Mouse (Mus musculus): ENCODE measurements around the gene Asb10. TPM values are rescaled to one million over a fixed set of nuclear protein-coding genes. Genes with fewer than 3 reads are reported as not detected.
A peak's percentile ranks its signal among the peaks of the same experiment; 100 is the strongest.

Asb10 gene
- 0.09 and 0.11 TPM in 2 replicates for polyA plus RNA-seq (2015; fragmentation: Nextera tagmentation; extraction: Ambion mirVana)

GRCm38 (mm10) chr5:24540387-24541143 lies at the start of gene Asb10:
Gene Asb10, minus strand, starts transcription at chr5:24540978.
- H3K9ac ChIP-seq (replicated peaks; ENCODE audit: low read depth, low read length): no peak within 1 kb of the TSS
- H3K36me3 ChIP-seq (ENCODE audit: control insufficient read depth, insufficient read depth): no peaks in the 10 kb centered on the region
- H3K4me1 ChIP-seq (replicated peaks; ENCODE audit: control insufficient read depth, insufficient read depth, low read length): 0 out of 2 replicates have a peak, but pooled peaks cover 2% of the 10 kb centered on the region
- H3K4me2 ChIP-seq (ENCODE audit: low read length): no peak within 1 kb of the TSS
- H3K9me3 ChIP-seq (ENCODE audit: control insufficient read depth, low read length): no peaks in the 10 kb centered on the region
- 54% methylated on average over 14 of the region's 14 CpGs for WGBS
- no peak within 1 kb of the TSS for H3K4me3 ChIP-seq (replicated peaks; ENCODE audit: low read length)
- H3K27me3 ChIP-seq (replicated peaks; ENCODE audit: control insufficient read depth, insufficient read depth, low read length): no peaks in the 10 kb centered on the region
- H3K27ac ChIP-seq (ENCODE audit: low read length): no peak within 1 kb of the TSS
- no peak for ATAC-seq

- Histone ChIP-seq H3K4me3 (replicated peaks; ENCODE audit: low read length) (no peak overlapping the region), H3K36me3 (ENCODE audit: control insufficient read depth, insufficient read depth) (peaks cover 22% of the 10 kb centered on the region), H3K9ac (replicated peaks; ENCODE audit: low read depth, low read length) (no peak overlapping the region), H3K27ac (ENCODE audit: low read length) (no peak overlapping the region), H3K9me3 (ENCODE audit: control insufficient read depth, low read length) (no peaks in the 10 kb centered on the region), H3K27me3 (replicated peaks; ENCODE audit: control insufficient read depth, insufficient read depth, low read length) (no peaks in the 10 kb centered on the region), H3K4me2 (ENCODE audit: low read length) (no peak overlapping the region), H3K4me1 (replicated peaks; ENCODE audit: control insufficient read depth, insufficient read depth, low read length) (peaks cover 27% of the 10 kb centered on the region)
- no peak for ATAC-seq
- WGBS: 85% methylated on average over 20 of the region's 20 CpGs
Observed at GRCm38 (mm10) chr5:24589511-24590500, 49.0 kb upstream of the Asb10 start.

- no peaks in the 10 kb centered on the region for H3K27me3 ChIP-seq (replicated peaks; ENCODE audit: control insufficient read depth, insufficient read depth, low read length)
- H3K36me3 ChIP-seq (ENCODE audit: control insufficient read depth, insufficient read depth): peaks cover 5% of the 10 kb centered on the region
- 25% methylated on average over 4 of the region's 4 CpGs for WGBS
- no peak for ATAC-seq
- H3K9ac ChIP-seq (replicated peaks; ENCODE audit: low read depth, low read length): peak overlapping the region; percentile 86
- peak overlapping the region; percentile 72 for H3K4me2 ChIP-seq (ENCODE audit: low read length)
- H3K27ac ChIP-seq (ENCODE audit: low read length): 0 out of 2 replicates have a peak overlapping the region, but pooled peaks have one; percentile 75
- peaks cover 26% of the 10 kb centered on the region for H3K4me1 ChIP-seq (replicated peaks; ENCODE audit: control insufficient read depth, insufficient read depth, low read length)
- H3K9me3 ChIP-seq (ENCODE audit: control insufficient read depth, low read length): no peaks in the 10 kb centered on the region
- H3K4me3 ChIP-seq (replicated peaks; ENCODE audit: low read length): peak overlapping the region; percentile 73
Observed at GRCm38 (mm10) chr5:24587200-24587577, 46.4 kb upstream of the Asb10 start.

- peak within 1 kb of the TSS; percentile 72 for H3K4me2 ChIP-seq (ENCODE audit: low read length)
- H3K4me3 ChIP-seq (replicated peaks; ENCODE audit: low read length): peak within 1 kb of the TSS; percentile 73
- no peaks in the 10 kb centered on the region for H3K9me3 ChIP-seq (ENCODE audit: control insufficient read depth, low read length)
- under 1% methylated on average over 43 of the region's 43 CpGs for WGBS
- peak; percentile 96 for ATAC-seq
- peak within 1 kb of the TSS; percentile 75 for H3K27ac ChIP-seq (ENCODE audit: low read length)
- peak within 1 kb of the TSS; percentile 86 for H3K9ac ChIP-seq (replicated peaks; ENCODE audit: low read depth, low read length)
- H3K4me1 ChIP-seq (replicated peaks; ENCODE audit: control insufficient read depth, insufficient read depth, low read length): peaks cover 24% of the 10 kb centered on the region
- no peaks in the 10 kb centered on the region for H3K27me3 ChIP-seq (replicated peaks; ENCODE audit: control insufficient read depth, insufficient read depth, low read length)
- H3K36me3 ChIP-seq (ENCODE audit: control insufficient read depth, insufficient read depth): peaks cover 5% of the 10 kb centered on the region
Observed at GRCm38 (mm10) chr5:24586547-24587199, 45.9 kb upstream of the Asb10 start, which contains the start of gene Chpf2. Gene Chpf2, plus strand, starts transcription at chr5:24586741.

GRCm38 (mm10) chr5:24586106-24586505 lies 45.3 kb upstream of the Asb10 start:
- Histone ChIP-seq H3K9ac (replicated peaks; ENCODE audit: low read depth, low read length) (peak overlapping the region; percentile 86), H3K27ac (ENCODE audit: low read length) (peak overlapping the region; percentile 7), H3K4me2 (ENCODE audit: low read length) (peak overlapping the region; percentile 72), H3K4me3 (replicated peaks; ENCODE audit: low read length) (peak overlapping the region; percentile 73), H3K27me3 (replicated peaks; ENCODE audit: control insufficient read depth, insufficient read depth, low read length) (no peaks in the 10 kb centered on the region), H3K4me1 (replicated peaks; ENCODE audit: control insufficient read depth, insufficient read depth, low read length) (peaks cover 19% of the 10 kb centered on the region), H3K9me3 (ENCODE audit: control insufficient read depth, low read length) (no peaks in the 10 kb centered on the region), H3K36me3 (ENCODE audit: control insufficient read depth, insufficient read depth) (peaks cover 2% of the 10 kb centered on the region; the same call in 1 of the 2 replicates)
- 9% methylated on average over 8 of the region's 8 CpGs for WGBS
- ATAC-seq: peak; percentile 35

GRCm38 (mm10) chr5:24578109-24578963 lies 37.6 kb upstream of the Asb10 start:
- Histone ChIP-seq H3K27ac (ENCODE audit: low read length) (no peak overlapping the region), H3K9me3 (ENCODE audit: control insufficient read depth, low read length) (no peaks in the 10 kb centered on the region), H3K4me2 (ENCODE audit: low read length) (peak overlapping the region; percentile 75), H3K4me3 (replicated peaks; ENCODE audit: low read length) (peak overlapping the region; percentile 49), H3K27me3 (replicated peaks; ENCODE audit: control insufficient read depth, insufficient read depth, low read length) (no peaks in the 10 kb centered on the region), H3K9ac (replicated peaks; ENCODE audit: low read depth, low read length) (peak overlapping the region; percentile 45; the same call in 1 of the 2 replicates), H3K4me1 (replicated peaks; ENCODE audit: control insufficient read depth, insufficient read depth, low read length) (peaks cover 14% of the 10 kb centered on the region), H3K36me3 (ENCODE audit: control insufficient read depth, insufficient read depth) (0 out of 2 replicates have a peak, but pooled peaks cover 9% of the 10 kb centered on the region)
- ATAC-seq: no peak
- WGBS: 71% methylated on average over 6 of the region's 6 CpGs

GRCm38 (mm10) chr5:24577183-24577929 lies 36.6 kb upstream of the Asb10 start, which contains the start of gene Abcf2:
Gene Abcf2, minus strand, starts transcription at chr5:24577467.
- peak within 1 kb of the TSS; percentile 97 for H3K4me2 ChIP-seq (ENCODE audit: low read length)
- H3K9ac ChIP-seq (replicated peaks; ENCODE audit: low read depth, low read length): peak within 1 kb of the TSS; percentile 72
- H3K4me3 ChIP-seq (replicated peaks; ENCODE audit: low read length): peak within 1 kb of the TSS; percentile 79
- peaks cover 13% of the 10 kb centered on the region; the same call in 1 of the 2 replicates for H3K36me3 ChIP-seq (ENCODE audit: control insufficient read depth, insufficient read depth)
- peaks cover 14% of the 10 kb centered on the region for H3K4me1 ChIP-seq (replicated peaks; ENCODE audit: control insufficient read depth, insufficient read depth, low read length)
- peak; percentile 97 for ATAC-seq
- under 1% methylated on average over 48 of the region's 48 CpGs for WGBS
- no peaks in the 10 kb centered on the region for H3K27me3 ChIP-seq (replicated peaks; ENCODE audit: control insufficient read depth, insufficient read depth, low read length)
- peak within 1 kb of the TSS; percentile 71; the same call in 1 of the 2 replicates for H3K27ac ChIP-seq (ENCODE audit: low read length)
- no peaks in the 10 kb centered on the region for H3K9me3 ChIP-seq (ENCODE audit: control insufficient read depth, low read length)

Measured in forebrain, embryonic 16.5 days (tissue).